Mouse (Mus musculus) G1E (cell line): ENCODE results near the gene Hap1.

ENCODE experiments used
- CTCF ChIP-seq: IDR thresholded peaks from 2 replicates; pipeline ENCODE4 v1.5.1; 2012; ENCODE audit warnings: low read depth, low read length, inconsistent platforms, mixed read lengths
- TAL1 ChIP-seq: conservative IDR thresholded peaks from 2 replicates; pipeline ENCODE4 v1.6.1; 2012; ENCODE audit warnings: low read depth, low read length, inconsistent platforms, mixed read lengths

DNA sequence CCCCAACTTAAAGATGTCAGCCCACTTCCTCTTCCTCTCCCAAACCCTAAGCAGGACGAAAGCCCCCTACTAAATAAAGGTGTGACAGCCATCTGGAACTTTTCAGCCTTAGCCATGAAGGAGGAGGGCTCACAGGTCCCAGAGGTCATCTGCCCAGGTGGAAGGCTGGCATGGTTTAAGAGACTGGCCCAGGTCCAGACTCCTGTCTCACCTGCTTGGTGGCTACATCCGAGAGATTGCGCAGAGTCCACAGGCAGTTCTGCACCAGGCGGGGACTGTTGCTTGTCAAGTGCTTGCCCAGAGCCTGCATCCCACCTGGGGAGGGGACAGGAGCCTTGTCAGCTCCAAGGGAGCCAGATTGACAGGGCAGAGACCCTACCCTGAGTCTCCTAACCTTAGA is 23.4 kb upstream of the Hap1 start:
- TF ChIP-seq CTCF (no peak), TAL1 (no peak)
